Mouse (Mus musculus): ENCODE results near the gene Ret. TPM values are rescaled to one million over a fixed set of nuclear protein-coding genes. Genes with fewer than 3 reads are reported as not detected.

Ret gene
- total and polyA plus RNA-seq, 3 experiments, result not detected

DNA sequence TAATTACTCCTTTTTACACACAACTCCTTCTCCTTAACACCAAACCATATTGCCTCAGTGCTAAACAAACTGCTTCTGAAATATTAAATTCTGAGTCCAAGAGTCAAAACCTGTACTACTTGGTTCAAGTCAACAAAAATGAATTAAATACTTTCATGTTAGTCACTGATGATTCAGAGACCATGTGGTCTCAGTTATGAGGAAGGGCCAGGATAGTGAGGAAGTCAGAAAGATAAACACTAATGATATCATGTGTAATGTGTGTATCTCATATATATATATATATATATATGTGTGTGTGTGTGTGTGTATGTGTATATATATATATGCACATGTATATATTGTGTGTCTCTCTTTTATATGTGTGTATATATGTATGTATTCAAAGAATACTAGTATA lies 70.9 kb downstream of the Ret start:
- Histone ChIP-seq H3K27me3 (ENCODE audit: control insufficient read depth in 1 of 2, insufficient read depth in 2 of 2, low read length in 2 of 2) (no peaks in the 10 kb centered on the region), H3K4me1 (ENCODE audit: control insufficient read depth in 1 of 2, insufficient read depth in 2 of 2, low read length in 2 of 2) (peaks cover 26 to 43% of the 10 kb centered on the region in 2 experiments), H3K9ac (ENCODE audit: control insufficient read depth, low read depth, low read length, poor library complexity, severe bottlenecking) (no peak overlapping the region), H3K9me3 (replicated peaks; ENCODE audit: insufficient read depth, low read length) (no peaks in the 10 kb centered on the region), H3K27ac (ENCODE audit: control insufficient read depth, low read depth, low read length) (no peak overlapping the region), H3K4me3 (ENCODE audit: control insufficient read depth in 1 of 2, insufficient read depth in 1 of 2, low read depth in 2 of 2, low read length in 2 of 2) (no peak overlapping the region), H3K36me3 (ENCODE audit: control insufficient read depth in 1 of 2, insufficient read depth in 2 of 2, low read length in 2 of 2) (peaks cover 17 to 41% of the 10 kb centered on the region in 2 experiments), H3K79me2 (ENCODE audit: control insufficient read depth, insufficient read depth, low read length, poor library complexity) (peaks cover 5% of the 10 kb centered on the region)
- DNase-seq (ENCODE audit: low read depth, low spot score), result peak; percentile 66
- TF ChIP-seq ETS1 (IDR thresholded peaks at IDR 0.05; ENCODE audit: low read depth, low read length), result peak; percentile 90
- peak; percentile 66 for TF ChIP-seq MXI1 (IDR thresholded peaks at IDR 0.05; ENCODE audit: low read depth, low read length)
- no peak for TF ChIP-seq CHD2 (IDR thresholded peaks at IDR 0.05; ENCODE audit: low read length)
- TF ChIP-seq SIN3A (IDR thresholded peaks at IDR 0.05; ENCODE audit: low read length), result peak; percentile 43; the same call in 1 of the 2 replicates
- no peak for TF ChIP-seq POLR2AphosphoS5 (IDR thresholded peaks at IDR 0.05; ENCODE audit: borderline replicate concordance, low read depth, low read length)
- TF ChIP-seq ZC3H11A (IDR thresholded peaks at IDR 0.05; ENCODE audit: low read depth, low read length), result no peak
- no peak for TF ChIP-seq ZMIZ1 (IDR thresholded peaks at IDR 0.05; ENCODE audit: low read depth, low read length)
- TF ChIP-seq MYC (IDR thresholded peaks at IDR 0.05; ENCODE audit: low read depth, low read length), result peak; percentile 91
- no peak for TF ChIP-seq RAD21 (IDR thresholded peaks at IDR 0.05; ENCODE audit: low read depth, low read length)
- TF ChIP-seq TAL1 (IDR thresholded peaks at IDR 0.05; ENCODE audit: low read length), result no peak
- peak; percentile 68; the same call in 1 of the 2 replicates for TF ChIP-seq USF1 (IDR thresholded peaks at IDR 0.05; ENCODE audit: low read depth, low read length)
- 0 out of 2 replicates have a peak, but pooled peaks have one; percentile 39 for TF ChIP-seq MAX (IDR thresholded peaks at IDR 0.05; ENCODE audit: low read length)
- TF ChIP-seq MAZ (IDR thresholded peaks at IDR 0.05; ENCODE audit: low read depth, low read length), result no peak
- TF ChIP-seq NELFE (IDR thresholded peaks at IDR 0.05; ENCODE audit: low read depth, low read length), result no peak
- no peak for TF ChIP-seq KAT2A (conservative IDR thresholded peaks at IDR 0.05; ENCODE audit: low read depth, low read length)
- TF ChIP-seq SMC3 (IDR thresholded peaks at IDR 0.05; ENCODE audit: low read depth, low read length), result no peak
- TF ChIP-seq NRF1 (IDR thresholded peaks at IDR 0.05; ENCODE audit: insufficient read depth, low read depth, low read length, poor library complexity, severe bottlenecking), result no peak
- TF ChIP-seq ELF1 (IDR thresholded peaks at IDR 0.05; ENCODE audit: low read depth, low read length), result no peak
- peak; percentile 61; the same call in 1 of the 2 replicates for TF ChIP-seq GATA1 (IDR thresholded peaks at IDR 0.05; ENCODE audit: low read depth, low read length)
- TF ChIP-seq ZNF384 (IDR thresholded peaks at IDR 0.05; ENCODE audit: low read depth, low read length), result no peak
- peak; percentile 36 to 73; a peak in 3 of 4 replicates for TF ChIP-seq EP300 (IDR thresholded peaks at IDR 0.05; ENCODE audit: low read depth in 1 of 2, low read length in 2 of 2)

DNA sequence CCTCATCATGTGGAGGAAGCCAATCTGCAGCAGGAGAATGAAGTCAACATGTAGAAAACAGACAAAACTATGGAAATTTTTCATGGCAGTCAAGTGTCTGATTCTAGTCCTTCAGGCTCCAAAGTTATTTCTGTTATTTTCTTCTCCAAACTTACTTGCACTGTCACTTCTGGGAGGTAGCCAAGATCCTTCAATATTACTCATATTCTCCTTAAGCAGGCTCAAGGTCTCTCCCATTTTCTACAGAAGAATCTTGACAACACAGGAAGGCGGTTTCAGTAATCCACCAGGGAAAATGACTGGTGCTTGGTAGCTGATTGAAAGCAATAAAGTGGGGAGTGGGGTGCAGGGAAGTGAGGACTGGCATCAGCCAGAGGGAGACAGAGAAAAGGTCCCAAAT lies 74.8 kb downstream of the Ret start:
- TF ChIP-seq ZC3H11A (IDR thresholded peaks at IDR 0.05; ENCODE audit: low read depth, low read length) (no peak), CHD1 (IDR thresholded peaks at IDR 0.05; ENCODE audit: low read depth, low read length) (no peak), ZKSCAN1 (IDR thresholded peaks at IDR 0.05; ENCODE audit: low read depth, low read length) (no peak), MYB (IDR thresholded peaks at IDR 0.05; ENCODE audit: low read depth, low read length) (no peak), MYC (IDR thresholded peaks at IDR 0.05; ENCODE audit: low read depth, low read length) (no peak), MAZ (IDR thresholded peaks at IDR 0.05; ENCODE audit: low read depth, low read length) (no peak), SMC3 (IDR thresholded peaks at IDR 0.05; ENCODE audit: low read depth, low read length) (no peak), POLR2A (IDR thresholded peaks at IDR 0.05; ENCODE audit: control insufficient read depth in 1 of 2, insufficient read depth in 1 of 2, low read depth in 1 of 2, low read length in 2 of 2, poor library complexity in 1 of 2) (no peak)
- no peak overlapping the region for H3K4me3 ChIP-seq (ENCODE audit: control insufficient read depth in 1 of 2, insufficient read depth in 1 of 2, low read depth in 2 of 2, low read length in 2 of 2)
- H3K27ac ChIP-seq (ENCODE audit: control insufficient read depth, low read depth, low read length), result no peak overlapping the region
- no peak overlapping the region for H3K9ac ChIP-seq (ENCODE audit: control insufficient read depth, low read depth, low read length, poor library complexity, severe bottlenecking)
- H3K79me2 ChIP-seq (ENCODE audit: control insufficient read depth, insufficient read depth, low read length, poor library complexity), result no peaks in the 10 kb centered on the region
- no peaks in the 10 kb centered on the region for H3K9me3 ChIP-seq (replicated peaks; ENCODE audit: insufficient read depth, low read length)
- H3K27me3 ChIP-seq (ENCODE audit: control insufficient read depth in 1 of 2, insufficient read depth in 2 of 2, low read length in 2 of 2), result no peaks in the 10 kb centered on the region
- H3K4me1 ChIP-seq (ENCODE audit: control insufficient read depth in 1 of 2, insufficient read depth in 2 of 2, low read length in 2 of 2), result peaks cover 10 to 12% of the 10 kb centered on the region in 2 experiments
- no peak for DNase-seq (ENCODE audit: low read depth, low spot score)
- peaks cover 18 to 24% of the 10 kb centered on the region in 2 experiments for H3K36me3 ChIP-seq (ENCODE audit: control insufficient read depth in 1 of 2, insufficient read depth in 2 of 2, low read length in 2 of 2)
